Mouse (Mus musculus) 416B (cell line): Measurements from ENCODE around the gene Fbxl17.
A peak's percentile ranks its signal among the peaks of the same experiment; 100 is the strongest.

ENCODE experiments used
- DNase-seq: peaks from one replicate; pipeline ENCODE4 v3.0.0; 2011; ENCODE audit warnings: low read depth

Fbxl17 gene

GRCm38 (mm10) chr17:63212018-63212417 is 287.8 kb downstream of the Fbxl17 start:
- no peak for DNase-seq

- no peak for DNase-seq
Measured at GRCm38 (mm10) chr17:63209151-63209550, 290.7 kb downstream of the Fbxl17 start.

- no peak for DNase-seq
Measured at GRCm38 (mm10) chr17:63208346-63208745, 291.5 kb downstream of the Fbxl17 start.

GRCm38 (mm10) chr17:63207714-63208113 is 292.1 kb downstream of the Fbxl17 start:
- no peak for DNase-seq

- DNase-seq = no peak
Measured at GRCm38 (mm10) chr17:63205316-63205715, 294.5 kb downstream of the Fbxl17 start.

GRCm38 (mm10) chr17:63203582-63204190 is 296.1 kb downstream of the Fbxl17 start:
- DNase-seq = no peak

- DNase-seq = peak; percentile 24
Measured at GRCm38 (mm10) chr17:63198703-63199102, 301.1 kb downstream of the Fbxl17 start.

GRCm38 (mm10) chr17:63195496-63195895 is 304.3 kb downstream of the Fbxl17 start:
- no peak for DNase-seq

- peak; percentile 59 for DNase-seq
Measured at GRCm38 (mm10) chr17:63193196-63193595, 306.6 kb downstream of the Fbxl17 start.

GRCm38 (mm10) chr17:63191345-63191744 is 308.5 kb downstream of the Fbxl17 start:
- no peak for DNase-seq

GRCm38 (mm10) chr17:63189274-63189673 is 310.5 kb downstream of the Fbxl17 start:
- DNase-seq = peak; percentile 73

- no peak for DNase-seq
Measured at GRCm38 (mm10) chr17:63185531-63185930, 314.3 kb downstream of the Fbxl17 start.

- DNase-seq = no peak
Measured at GRCm38 (mm10) chr17:63184844-63185504, 314.8 kb downstream of the Fbxl17 start.

GRCm38 (mm10) chr17:63183431-63183830 is 316.4 kb downstream of the Fbxl17 start:
- no peak for DNase-seq

- DNase-seq = no peak
Measured at GRCm38 (mm10) chr17:63181661-63182060, 318.2 kb downstream of the Fbxl17 start.

- no peak for DNase-seq
Measured at GRCm38 (mm10) chr17:63180042-63180441, 319.8 kb downstream of the Fbxl17 start.

- DNase-seq = no peak
Measured at GRCm38 (mm10) chr17:63178331-63178730, 321.5 kb downstream of the Fbxl17 start.

- DNase-seq = no peak
Measured at GRCm38 (mm10) chr17:63176411-63176810, 323.4 kb downstream of the Fbxl17 start.

GRCm38 (mm10) chr17:63172697-63173096 is 327.1 kb downstream of the Fbxl17 start:
- DNase-seq = no peak

GRCm38 (mm10) chr17:63171890-63172491 is 327.8 kb downstream of the Fbxl17 start:
- no peak for DNase-seq

- no peak for DNase-seq
Measured at GRCm38 (mm10) chr17:63171264-63171663, 328.6 kb downstream of the Fbxl17 start.

GRCm38 (mm10) chr17:63168019-63168788 is 331.6 kb downstream of the Fbxl17 start:
- no peak for DNase-seq

- DNase-seq = no peak
Measured at GRCm38 (mm10) chr17:63167248-63167647, 332.6 kb downstream of the Fbxl17 start.
